Mouse (Mus musculus) urinary bladder, postnatal 0 days (tissue): Measurements from ENCODE around the gene Myrf. TPM values are rescaled to one million over a fixed set of nuclear protein-coding genes. Genes with fewer than 3 reads are reported as not detected.

ENCODE experiments used
- microRNA-seq: library from miRNA; unstranded; fragments of <30 nt; microRNA quantifications from one replicate; pipeline ENCODE4, GENCODE M21; 2016
- polyA plus RNA-seq: library from polyadenylated mRNA; unstranded; fragments of >200 nt; fragmentation: Nextera tagmentation; extraction: Ambion mirVana; gene quantifications from 2 replicates; pipeline ENCODE4 v1.2.1, GENCODE M21; 2015

The Myrf gene
- polyA plus RNA-seq = 4.5 and 5.0 TPM in 2 replicates

GRCm38 (mm10) chr19:10240654-10241305, at the start of gene Myrf:
Gene Myrf (minus strand): TSS chr19:10240748.

GRCm38 (mm10) chr19:10203848-10204615, 36.5 kb downstream of the Myrf start, which contains the start of the genes Tmem258 and Fen1:
Gene Tmem258 (plus strand): TSS chr19:10204014.
Gene Fen1 (minus strand): TSS chr19:10204169.

GRCm38 (mm10) chr19:10182670-10183298, 57.8 kb downstream of the Myrf start, which contains the start of gene Fads1:
Gene Fads1 (plus strand): TSS chr19:10182888.

Small RNA genes lying within 50 kb of the gene (microRNA-seq; reads per million reads assigned to microRNA genes)
- not detected for gene Mir6993

Other genes starting within 250 kb of the Myrf start
- 1.1 and 1.7 TPM in 2 replicates for gene Best1, start 239.1 kb downstream of the Myrf start, polyA plus RNA-seq
- gene Rab3il1, start 239.1 kb downstream of the Myrf start, polyA plus RNA-seq = 26.0 and 27.5 TPM in 2 replicates
- gene Fads3, start 199.2 kb downstream of the Myrf start, polyA plus RNA-seq = 15.8 and 24.5 TPM in 2 replicates
- gene Fads2, start 139.0 kb downstream of the Myrf start, polyA plus RNA-seq = 125 and 166 TPM in 2 replicates
- gene Fads1, start 57.9 kb downstream of the Myrf start, polyA plus RNA-seq = 71.0 and 115 TPM in 2 replicates
- 331 and 348 TPM in 2 replicates for gene Tmem258, start 36.7 kb downstream of the Myrf start, polyA plus RNA-seq
- gene Fen1, start 36.6 kb downstream of the Myrf start, polyA plus RNA-seq = 19.4 and 26.8 TPM in 2 replicates
- gene Dagla, start 64.1 kb upstream of the Myrf start, polyA plus RNA-seq = 1.2 and 1.3 TPM in 2 replicates
- gene Syt7, start 148.3 kb upstream of the Myrf start, polyA plus RNA-seq = 0.04 and 0.40 TPM in 2 replicates
- gene Lrrc10b, start 216.7 kb upstream of the Myrf start, polyA plus RNA-seq = 2.6 and 3.9 TPM in 2 replicates
- not detected in 2 replicates for gene Ppp1r32, start 242.2 kb upstream of the Myrf start, polyA plus RNA-seq